Mouse (Mus musculus) small intestine, adult 2 months (tissue): ENCODE measurements around the gene Dip2b. TPM values are rescaled to one million over a fixed set of nuclear protein-coding genes. Genes with fewer than 3 reads are reported as not detected.
"Not testable (repeated sequence)": the region's sequence is repeated elsewhere in the genome, so short reads cannot be mapped to it uniquely, and the experiment has no call there.

Experiments used
- H3K27ac ChIP-seq: fragments of 200-500 bp; 2 replicates; pipeline ENCODE4 v1.5.1; 2012; ENCODE audit warnings: low read depth, low read length, control low read depth, inconsistent platforms; ENCODE audit not compliant: insufficient read depth
- H3K27me3 ChIP-seq: fragments of 200-500 bp; 2 replicates; pipeline ENCODE4 v1.6.1; 2012; ENCODE audit warnings: mild to moderate bottlenecking, moderate library complexity, low read length, inconsistent platforms; ENCODE audit not compliant: control insufficient read depth, insufficient read depth
- H3K36me3 ChIP-seq: fragments of 200-500 bp; 2 replicates; pipeline ENCODE4 v1.6.1; 2012; ENCODE audit warnings: mild to moderate bottlenecking, low read length, control low read depth, inconsistent platforms; ENCODE audit not compliant: control insufficient read depth, insufficient read depth
- H3K4me1 ChIP-seq: fragments of 200-500 bp; 2 replicates; pipeline ENCODE4 v1.6.1; 2012; ENCODE audit warnings: low read length, inconsistent platforms, mixed read lengths; ENCODE audit not compliant: control insufficient read depth, insufficient read depth, insufficient read length
- H3K4me3 ChIP-seq: fragments of 200-500 bp; 2 replicates; pipeline ENCODE4 v1.5.1; 2012; ENCODE audit warnings: low read depth, mild to moderate bottlenecking, control low read depth, inconsistent platforms, low read length, moderate library complexity
- CTCF ChIP-seq: fragments of 200-500 bp; IDR thresholded peaks from 2 replicates; pipeline ENCODE4 v1.5.1; 2012; ENCODE audit warnings: low read depth, mild to moderate bottlenecking, control low read depth, inconsistent platforms, low read length, moderate library complexity, mixed read lengths; ENCODE audit not compliant: insufficient replicate concordance, insufficient read length; ENCODE audit errors: extremely low read depth
- POLR2A ChIP-seq: fragments of 200-500 bp; IDR thresholded peaks from 2 replicates; pipeline ENCODE4 v1.6.1; 2012; ENCODE audit warnings: low read depth, mild to moderate bottlenecking, control low read depth, inconsistent platforms, low read length, moderate library complexity
- WGBS: fragments of 180-500 bp; shearing (Covaris S2); methylation state at CpG from one replicate; pipeline ENCODE4 v1.1.7; 2018; 5-methylcytosine and 5-hydroxymethylcytosine counted together
- polyA plus RNA-seq: library from polyadenylated mRNA; depleted of rRNA; stranded (reverse); fragments of >200 nt; gene quantifications from 2 replicates; pipeline ENCODE4 v1.2.3, GENCODE M21; 2012; rRNA removed

Gene Dip2b
- polyA plus RNA-seq, 1 experiment, result 5.8 TPM

GRCm38 (mm10) chr15:100257305-100257704 is 218.8 kb downstream of the Dip2b start:
- Histone ChIP-seq H3K36me3 (peaks cover 64% of the 10 kb centered on the region), H3K27ac (no peak overlapping the region), H3K4me1 (no peaks in the 10 kb centered on the region), H3K27me3 (no peaks in the 10 kb centered on the region), H3K4me3 (no peak overlapping the region)
- 89% methylated on average over 5 of the region's 5 CpGs for WGBS
- TF ChIP-seq CTCF (no peak), POLR2A (no peak)

GRCm38 (mm10) chr15:100258646-100259425 is 220.4 kb downstream of the Dip2b start:
- TF ChIP-seq CTCF (no peak), POLR2A (no peak)
- peaks cover 53% of the 10 kb centered on the region for H3K36me3 ChIP-seq
- no peak overlapping the region for H3K4me3 ChIP-seq

GRCm38 (mm10) chr15:100260351-100260750 is 221.9 kb downstream of the Dip2b start:
- not testable (repeated sequence) for H3K27me3 ChIP-seq, H3K4me3 ChIP-seq, H3K27ac ChIP-seq, H3K4me1 ChIP-seq
- H3K36me3 ChIP-seq, result peaks cover 42% of the 10 kb centered on the region
- 88% methylated on average over 7 of the region's 7 CpGs for WGBS

More at GRCm38 (mm10) chr15:100258646-100259425, 220.4 kb downstream of the Dip2b start:
- no peaks in the 10 kb centered on the region for H3K27me3 ChIP-seq
- no peak overlapping the region for H3K27ac ChIP-seq
- H3K4me1 ChIP-seq, result no peaks in the 10 kb centered on the region
- 92% methylated on average over 7 of the region's 7 CpGs for WGBS

GRCm38 (mm10) chr15:100263246-100263905 is 224.9 kb downstream of the Dip2b start:
- H3K4me1 ChIP-seq, result no peaks in the 10 kb centered on the region
- H3K27ac ChIP-seq, result no peak overlapping the region
- 39% methylated on average over 4 of the region's 4 CpGs for WGBS
- no peaks in the 10 kb centered on the region for H3K27me3 ChIP-seq
- peak; percentile 44; the same call in 1 of the 2 replicates for TF ChIP-seq CTCF
- TF ChIP-seq POLR2A, result no peak
- peaks cover 19% of the 10 kb centered on the region for H3K36me3 ChIP-seq
- H3K4me3 ChIP-seq, result no peak overlapping the region

GRCm38 (mm10) chr15:100265586-100266325 is 227.3 kb downstream of the Dip2b start:
- no peak overlapping the region for H3K27ac ChIP-seq
- H3K27me3 ChIP-seq, result no peaks in the 10 kb centered on the region
- H3K4me3 ChIP-seq, result no peak overlapping the region
- WGBS, result 74% methylated on average over 4 of the region's 5 CpGs
- peaks cover 7% of the 10 kb centered on the region for H3K36me3 ChIP-seq
- H3K4me1 ChIP-seq, result no peaks in the 10 kb centered on the region
- TF ChIP-seq CTCF (no peak), POLR2A (no peak)

- Histone ChIP-seq H3K4me3 (no peak overlapping the region), H3K27me3 (no peaks in the 10 kb centered on the region), H3K4me1 (no peaks in the 10 kb centered on the region), H3K36me3 (no peaks in the 10 kb centered on the region), H3K27ac (no peak overlapping the region)
- no peak for TF ChIP-seq POLR2A
- TF ChIP-seq CTCF, result no peak
- WGBS, result 92% methylated on average over 2 of the region's 2 CpGs
These were observed 230.5 kb downstream of the Dip2b start for GRCm38 (mm10) chr15:100268916-100269315.

Other genes with a start within 250 kb of the Dip2b start
- gene Lima1, start 163.2 kb upstream of the Dip2b start, polyA plus RNA-seq, result 26.1 and 47.7 TPM in 2 replicates
- gene Fam186a, start 71.6 kb upstream of the Dip2b start, polyA plus RNA-seq, result not detected in 2 replicates
- 25.9 and 30.7 TPM in 2 replicates for gene Larp4, start 68.6 kb upstream of the Dip2b start, polyA plus RNA-seq
- gene Atf1, start 189.2 kb downstream of the Dip2b start, polyA plus RNA-seq, result 24.4 and 41.8 TPM in 2 replicates
- gene Tmprss12, start 242.2 kb downstream of the Dip2b start, polyA plus RNA-seq, result not detected in 2 replicates